Mouse (Mus musculus) embryonic fibroblast, embryonic 13.5 days (primary cell): ENCODE measurements at regions not wholly inside any gene's neighbourhood (a gene's known extent, or its start where the extent isn't known, plus 50 kb on each side); places are given as distances from the start of the nearest gene placed in this dataset.

Source experiments
- H3K27ac ChIP-seq: 2 replicates; pipeline ENCODE4 v1.5.1; 2012; ENCODE audit warnings: low read length, control low read depth, inconsistent platforms; ENCODE audit not compliant: insufficient read depth
- H3K4me1 ChIP-seq: 2 replicates; pipeline ENCODE4 v1.6.1; 2011; ENCODE audit warnings: low read length; ENCODE audit not compliant: control insufficient read depth, insufficient read depth
- H3K4me3 ChIP-seq: 2 replicates; pipeline ENCODE4 v1.5.1; 2011; ENCODE audit warnings: mild to moderate bottlenecking, control low read depth, low read length; ENCODE audit not compliant: insufficient read depth
- CTCF ChIP-seq: IDR thresholded peaks from 2 replicates; pipeline ENCODE4 v1.5.1; 2011; ENCODE audit warnings: mild to moderate bottlenecking, control low read depth, low read length, moderate library complexity, borderline replicate concordance; ENCODE audit not compliant: insufficient read depth
- POLR2A ChIP-seq: IDR thresholded peaks from 2 replicates; pipeline ENCODE4 v1.6.1; 2011; ENCODE audit warnings: low read depth, mild to moderate bottlenecking, control low read depth, low read length, moderate library complexity

DNA sequence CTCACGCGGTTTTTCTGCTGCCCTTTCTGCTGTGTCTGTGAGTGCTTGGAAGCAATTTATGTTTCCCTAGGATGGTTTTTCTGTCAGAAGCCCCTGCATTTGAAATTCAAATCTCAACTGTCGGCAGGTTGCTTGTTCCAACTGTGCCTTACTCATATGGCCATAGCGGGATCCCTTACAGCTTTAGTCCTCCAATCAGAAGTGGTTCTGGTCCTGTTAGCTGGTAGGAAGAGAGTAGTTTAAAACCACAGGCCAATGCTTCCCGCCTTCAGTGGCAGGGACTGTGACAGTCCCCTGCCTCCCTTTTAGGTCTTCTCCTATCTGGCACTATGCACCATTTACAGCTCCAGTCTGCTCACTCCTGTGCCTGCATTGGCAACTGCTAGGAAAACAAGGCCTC lies 178.6 kb upstream of the Ogfrl1 start:
- H3K27ac ChIP-seq = no peak overlapping the region
- TF ChIP-seq POLR2A (no peak), CTCF (no peak)

DNA sequence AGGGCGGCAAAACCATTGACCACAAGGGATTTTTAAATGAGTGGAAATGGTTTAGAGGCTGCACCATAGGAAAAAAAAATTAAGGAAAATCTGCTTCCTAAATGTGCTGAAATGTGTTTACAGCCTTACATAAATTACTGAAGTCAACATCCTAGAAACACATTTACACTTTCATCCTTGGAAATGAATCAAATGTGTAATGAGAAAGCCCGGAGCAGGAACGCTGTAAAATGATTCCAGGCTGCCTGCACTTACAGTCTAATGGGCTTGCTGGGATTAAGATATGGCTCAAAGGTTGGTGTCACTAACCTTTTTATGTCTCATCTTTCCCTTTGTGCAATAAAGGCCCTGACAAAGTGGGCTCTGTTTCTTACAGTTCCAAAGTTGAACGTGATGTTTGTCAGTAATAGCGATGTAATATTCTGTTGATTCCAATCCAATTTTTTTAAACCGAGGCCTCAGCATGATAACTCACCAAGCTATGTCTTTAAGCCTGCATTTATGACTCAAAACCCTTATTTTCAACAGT lies 172.1 kb upstream of the B3gat2 start:
- no peaks in the 10 kb centered on the region for H3K4me1 ChIP-seq
- H3K27ac ChIP-seq = no peak overlapping the region
- no peak for TF ChIP-seq CTCF
- TF ChIP-seq POLR2A = no peak
- no peak overlapping the region for H3K4me3 ChIP-seq

More for the DNA sequence above, 178.6 kb upstream of the Ogfrl1 start:
- Histone ChIP-seq H3K4me1 (no peaks in the 10 kb centered on the region), H3K4me3 (no peak overlapping the region)

GRCm38 (mm10) chr1:23602710-23603291 lies 158.8 kb upstream of the B3gat2 start:
- no peaks in the 10 kb centered on the region for H3K4me1 ChIP-seq
- TF ChIP-seq POLR2A (no peak), CTCF (no peak)
- no peak overlapping the region for H3K27ac ChIP-seq
- no peak overlapping the region for H3K4me3 ChIP-seq

GRCm38 (mm10) chr1:23629366-23629765 lies 132.2 kb upstream of the B3gat2 start:
- Histone ChIP-seq H3K4me1 (no peaks in the 10 kb centered on the region), H3K4me3 (no peak overlapping the region), H3K27ac (no peak overlapping the region)
- TF ChIP-seq CTCF = no peak
- TF ChIP-seq POLR2A = no peak

DNA sequence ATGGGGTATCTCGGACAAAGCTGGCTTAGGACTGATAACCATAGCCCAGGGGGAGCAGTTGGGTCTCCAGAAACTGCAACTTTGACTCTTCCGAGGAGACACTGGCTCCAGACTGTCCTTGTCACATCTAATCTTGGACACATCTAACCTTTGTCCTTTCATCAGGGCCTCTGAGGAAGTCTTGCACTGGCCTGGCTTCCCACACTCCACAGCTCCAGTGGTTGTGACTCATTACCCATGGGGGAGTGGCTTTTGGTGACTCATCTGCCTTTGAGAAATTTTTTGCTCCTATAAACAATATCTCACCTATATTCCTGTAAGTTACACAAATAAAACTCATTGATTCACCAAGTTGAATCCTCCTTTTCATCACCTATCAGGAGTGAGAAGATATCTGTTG lies 116.5 kb upstream of the B3gat2 start:
- TF ChIP-seq CTCF (no peak), POLR2A (no peak)

GRCm38 (mm10) chr1:23648875-23649506 lies 112.6 kb upstream of the B3gat2 start:
- no peak overlapping the region for H3K27ac ChIP-seq
- no peak for TF ChIP-seq POLR2A
- TF ChIP-seq CTCF = no peak
- H3K4me3 ChIP-seq = no peak overlapping the region
- H3K4me1 ChIP-seq = no peaks in the 10 kb centered on the region; the same call in 1 of the 2 replicates

More for the DNA sequence above, 116.5 kb upstream of the B3gat2 start:
- Histone ChIP-seq H3K4me1 (no peaks in the 10 kb centered on the region; the same call in 1 of the 2 replicates), H3K27ac (no peak overlapping the region), H3K4me3 (no peak overlapping the region)

- Histone ChIP-seq H3K4me3 (no peak overlapping the region), H3K4me1 (no peaks in the 10 kb centered on the region; the same call in 1 of the 2 replicates), H3K27ac (no peak overlapping the region)
- TF ChIP-seq CTCF (no peak), POLR2A (no peak)
Measured at GRCm38 (mm10) chr1:23649886-23650285, 111.7 kb upstream of the B3gat2 start.

GRCm38 (mm10) chr1:23653628-23654027 lies 107.9 kb upstream of the B3gat2 start:
- no peak for TF ChIP-seq POLR2A
- no peak for TF ChIP-seq CTCF
- no peak overlapping the region for H3K27ac ChIP-seq
- no peaks in the 10 kb centered on the region for H3K4me1 ChIP-seq
- H3K4me3 ChIP-seq = no peak overlapping the region

DNA sequence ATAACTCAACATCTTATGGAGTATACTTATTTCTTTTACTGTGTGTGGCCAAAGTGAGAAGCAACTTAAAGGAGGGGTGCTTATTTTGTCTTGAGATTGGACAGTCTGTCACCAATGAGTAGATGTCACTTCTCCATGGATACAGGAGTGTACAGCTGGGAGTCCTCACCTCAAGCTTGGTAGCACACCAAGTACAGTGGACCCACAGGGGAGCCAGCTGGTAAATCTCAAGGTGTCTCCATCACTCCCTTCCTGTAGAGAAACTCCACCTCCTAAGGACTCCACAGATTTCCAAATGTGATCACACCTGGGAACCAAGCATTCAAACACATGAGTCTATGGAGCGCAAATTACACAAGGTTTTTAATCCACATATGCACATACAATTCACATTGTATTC lies 105.8 kb upstream of the B3gat2 start:
- Histone ChIP-seq H3K4me3 (no peak overlapping the region), H3K4me1 (no peaks in the 10 kb centered on the region), H3K27ac (no peak overlapping the region)
- TF ChIP-seq POLR2A (no peak), CTCF (no peak)

GRCm38 (mm10) chr1:23656302-23656701 lies 105.3 kb upstream of the B3gat2 start:
- H3K4me1 ChIP-seq = no peaks in the 10 kb centered on the region
- no peak overlapping the region for H3K4me3 ChIP-seq
- TF ChIP-seq CTCF (no peak), POLR2A (no peak)
- no peak overlapping the region for H3K27ac ChIP-seq
